Mouse (Mus musculus): Measurements from ENCODE around the gene H2afb2. TPM values are rescaled to one million over a fixed set of nuclear protein-coding genes. Genes with fewer than 3 reads are reported as not detected.

Gene H2afb2
- not detected in 2 replicates for polyA plus RNA-seq (2015; fragmentation: Nextera tagmentation; extraction: Ambion mirVana)

- Histone ChIP-seq H3K4me1 (no peaks in the 10 kb centered on the region), H3K27ac (replicated peaks) (no peak within 1 kb of the TSS), H3K4me2 (replicated peaks) (no peak within 1 kb of the TSS), H3K9ac (no peak within 1 kb of the TSS), H3K27me3 (no peaks in the 10 kb centered on the region), H3K9me3 (replicated peaks) (no peaks in the 10 kb centered on the region), H3K36me3 (no peaks in the 10 kb centered on the region), H3K4me3 (replicated peaks) (no peak within 1 kb of the TSS)
- WGBS: 84% methylated on average over 6 of the region's 6 CpGs
- ATAC-seq (ENCODE audit: insufficient number of reproducible peaks, low FRiP score, low TSS enrichment, low read depth): no peak
Observed at GRCm38 (mm10) chrX:116680878-116681277, at the start of gene H2afb2. Gene H2afb2 (plus strand): TSS chrX:116681178.

Other genes starting within 250 kb of the H2afb2 start
- gene Cpxcr1, start 232.2 kb upstream of the H2afb2 start, polyA plus RNA-seq (2015; fragmentation: Nextera tagmentation; extraction: Ambion mirVana): not detected in 2 replicates

Measured in embryonic facial prominence, embryonic 15.5 days (tissue).